Mouse (Mus musculus) hindbrain, embryonic 11.5 days (tissue): ENCODE results near the gene Gpr107. TPM values are rescaled to one million over a fixed set of nuclear protein-coding genes. Genes with fewer than 3 reads are reported as not detected.
"Not testable (repeated sequence)": the region's sequence is repeated elsewhere in the genome, so short reads cannot be mapped to it uniquely, and the experiment has no call there.

Source experiments
- ATAC-seq: fragments of 200-750 bp; cut with Nextera tagmentation; 2 replicates; pipeline ENCODE4 v1.8.0; 2017; ENCODE audit warnings: mild to moderate bottlenecking, moderate TSS enrichment, moderate library complexity; ENCODE audit not compliant: low FRiP score
- DNase-seq: peaks from one replicate; pipeline ENCODE4 v3.0.0-alpha.2; 2015; ENCODE audit warnings: low spot score
- H3K27ac ChIP-seq: fragments of 300-500 bp; sonication (generic); 2 replicates; pipeline ENCODE4 v1.5.1; 2014; ENCODE audit warnings: mild to moderate bottlenecking, low read depth, low read length
- H3K27me3 ChIP-seq: fragments of 300-500 bp; sonication (generic); 2 replicates; pipeline ENCODE4 v1.6.1; 2014; ENCODE audit warnings: mild to moderate bottlenecking, low read length, moderate library complexity, mixed read lengths; ENCODE audit not compliant: control insufficient read depth, insufficient read depth
- H3K36me3 ChIP-seq: fragments of 300-500 bp; sonication (generic); 2 replicates; pipeline ENCODE4 v1.6.1; 2014; ENCODE audit warnings: mild to moderate bottlenecking, low read length, moderate library complexity, mixed read lengths; ENCODE audit not compliant: control insufficient read depth, insufficient read depth
- H3K4me1 ChIP-seq: fragments of 300-500 bp; sonication (generic); replicated peaks from 2 replicates; pipeline ENCODE4 v1.6.1; 2014; ENCODE audit warnings: low read length, mixed read lengths; ENCODE audit not compliant: control insufficient read depth, insufficient read depth
- H3K4me2 ChIP-seq: fragments of 300-500 bp; sonication (generic); replicated peaks from 2 replicates; pipeline ENCODE4 v1.6.1; 2014; ENCODE audit warnings: mild to moderate bottlenecking, low read depth, low read length
- H3K4me3 ChIP-seq: fragments of 300-500 bp; sonication (generic); 2 replicates; pipeline ENCODE4 v1.5.1; 2014; ENCODE audit warnings: low read depth, low read length
- H3K9ac ChIP-seq: fragments of 300-500 bp; sonication (generic); 2 replicates; pipeline ENCODE4 v1.6.1; 2014; ENCODE audit warnings: low read depth, low read length
- H3K9me3 ChIP-seq: fragments of 300-500 bp; sonication (generic); 2 replicates; pipeline ENCODE4 v1.6.1; 2016; ENCODE audit warnings: low read length; ENCODE audit not compliant: control insufficient read depth
- WGBS: fragments of 180-500 bp; shearing (Covaris S2); extraction: QIAGEN DNeasy Blood & Tissue Kit; methylation state at CpG from one replicate; pipeline ENCODE4 v1.1.7; 2014; 5-methylcytosine and 5-hydroxymethylcytosine counted together
- polyA plus RNA-seq: library from polyadenylated mRNA; unstranded; fragments of >200 nt; fragmentation: Nextera tagmentation; extraction: Ambion mirVana; gene quantifications from 2 replicates; pipeline ENCODE4 v1.2.1, GENCODE M21; 2014

The Gpr107 gene
- polyA plus RNA-seq, 1 experiment from 2014 or later, result 35.8 TPM

GRCm38 (mm10) chr2:31160147-31160920 lies 8.2 kb downstream of the Gpr107 start:
- DNase-seq (no peak), ATAC-seq (no peak)
- Histone ChIP-seq H3K4me2 (no peak overlapping the region), H3K9me3 (no peaks in the 10 kb centered on the region), H3K4me3 (no peak overlapping the region), H3K27ac (no peak overlapping the region), H3K4me1 (no peaks in the 10 kb centered on the region), H3K9ac (no peak overlapping the region), H3K27me3 (no peaks in the 10 kb centered on the region), H3K36me3 (no peaks in the 10 kb centered on the region)
- WGBS, result 92% methylated on average over 10 of the region's 10 CpGs

GRCm38 (mm10) chr2:31161620-31162019 lies 9.5 kb downstream of the Gpr107 start:
- WGBS, result 87% methylated on average over 4 of the region's 4 CpGs
- ATAC-seq, result no peak
- H3K27ac ChIP-seq, result no peak overlapping the region

GRCm38 (mm10) chr2:31163361-31164118 lies 11.4 kb downstream of the Gpr107 start:
- H3K27me3 ChIP-seq, result no peaks in the 10 kb centered on the region
- no peak overlapping the region for H3K27ac ChIP-seq
- no peaks in the 10 kb centered on the region for H3K4me1 ChIP-seq
- no peaks in the 10 kb centered on the region for H3K9me3 ChIP-seq
- H3K4me3 ChIP-seq, result no peak overlapping the region
- H3K36me3 ChIP-seq, result no peaks in the 10 kb centered on the region
- ATAC-seq (no peak), DNase-seq (no peak)
- no peak overlapping the region for H3K4me2 ChIP-seq
- no peak overlapping the region for H3K9ac ChIP-seq
- 85% methylated on average over 11 of the region's 11 CpGs for WGBS

More at GRCm38 (mm10) chr2:31161620-31162019, 9.5 kb downstream of the Gpr107 start:
- no peaks in the 10 kb centered on the region for H3K4me1 ChIP-seq
- no peak overlapping the region for H3K9ac ChIP-seq
- no peak overlapping the region for H3K4me3 ChIP-seq
- DNase-seq, result no peak
- no peaks in the 10 kb centered on the region for H3K27me3 ChIP-seq
- H3K36me3 ChIP-seq, result no peaks in the 10 kb centered on the region
- no peaks in the 10 kb centered on the region for H3K9me3 ChIP-seq
- H3K4me2 ChIP-seq, result no peak overlapping the region

GRCm38 (mm10) chr2:31164841-31165455 lies 12.8 kb downstream of the Gpr107 start:
- H3K9me3 ChIP-seq, result no peaks in the 10 kb centered on the region
- H3K36me3 ChIP-seq, result 0 out of 2 replicates have a peak, but pooled peaks cover 2% of the 10 kb centered on the region
- ATAC-seq, result no peak
- H3K4me3 ChIP-seq, result no peak overlapping the region
- WGBS, result 51% methylated on average over 5 of the region's 5 CpGs
- H3K4me2 ChIP-seq, result no peak overlapping the region
- no peak overlapping the region for H3K9ac ChIP-seq
- no peak for DNase-seq
- H3K27ac ChIP-seq, result no peak overlapping the region
- H3K4me1 ChIP-seq, result no peaks in the 10 kb centered on the region
- H3K27me3 ChIP-seq, result no peaks in the 10 kb centered on the region

- Histone ChIP-seq H3K4me3 (no peak overlapping the region), H3K9me3 (no peaks in the 10 kb centered on the region), H3K36me3 (0 out of 2 replicates have a peak, but pooled peaks cover 2% of the 10 kb centered on the region), H3K27me3 (no peaks in the 10 kb centered on the region), H3K9ac (no peak overlapping the region), H3K4me1 (no peaks in the 10 kb centered on the region), H3K27ac (no peak overlapping the region), H3K4me2 (no peak overlapping the region)
- WGBS, result 73% methylated on average over 4 of the region's 4 CpGs
- ATAC-seq (no peak), DNase-seq (no peak)
These were observed 13.4 kb downstream of the Gpr107 start for GRCm38 (mm10) chr2:31165529-31165928.

GRCm38 (mm10) chr2:31167571-31167970 lies 15.5 kb downstream of the Gpr107 start:
- H3K4me1 ChIP-seq, ATAC-seq, H3K27ac ChIP-seq, H3K9ac ChIP-seq, H3K9me3 ChIP-seq, DNase-seq, H3K4me2 ChIP-seq, H3K36me3 ChIP-seq, H3K27me3 ChIP-seq, H3K4me3 ChIP-seq: not testable (repeated sequence)
- 91% methylated on average over 2 of the region's 2 CpGs for WGBS

GRCm38 (mm10) chr2:31169001-31169400 lies 16.9 kb downstream of the Gpr107 start:
- DNase-seq (no peak), ATAC-seq (no peak)
- Histone ChIP-seq H3K36me3 (peaks cover 9% of the 10 kb centered on the region; the same call in 1 of the 2 replicates), H3K4me1 (no peaks in the 10 kb centered on the region), H3K27me3 (no peaks in the 10 kb centered on the region), H3K9me3 (no peaks in the 10 kb centered on the region), H3K4me2 (no peak overlapping the region), H3K9ac (no peak overlapping the region), H3K27ac (no peak overlapping the region), H3K4me3 (no peak overlapping the region)
- WGBS, result 89% methylated on average over 10 of the region's 10 CpGs

GRCm38 (mm10) chr2:31170164-31170563 lies 18.0 kb downstream of the Gpr107 start:
- Histone ChIP-seq H3K4me3 (no peak overlapping the region), H3K27me3 (no peaks in the 10 kb centered on the region), H3K4me2 (no peak overlapping the region), H3K36me3 (peaks cover 9% of the 10 kb centered on the region; the same call in 1 of the 2 replicates), H3K4me1 (no peaks in the 10 kb centered on the region), H3K27ac (no peak overlapping the region), H3K9ac (no peak overlapping the region), H3K9me3 (no peaks in the 10 kb centered on the region)
- DNase-seq (no peak), ATAC-seq (no peak)
- 90% methylated on average over 6 of the region's 6 CpGs for WGBS
